Mouse (Mus musculus): ENCODE data around the gene Zfp382. TPM values are rescaled to one million over a fixed set of nuclear protein-coding genes. Genes with fewer than 3 reads are reported as not detected.
A peak's percentile ranks its signal among the peaks of the same experiment; 100 is the strongest.
"Not testable (repeated sequence)": the region's sequence is repeated elsewhere in the genome, so short reads cannot be mapped to it uniquely, and the experiment has no call there.

Gene Zfp382
- total RNA-seq, 2 experiments from 2014 or later = 29.9 to 38.4 TPM

DNA sequence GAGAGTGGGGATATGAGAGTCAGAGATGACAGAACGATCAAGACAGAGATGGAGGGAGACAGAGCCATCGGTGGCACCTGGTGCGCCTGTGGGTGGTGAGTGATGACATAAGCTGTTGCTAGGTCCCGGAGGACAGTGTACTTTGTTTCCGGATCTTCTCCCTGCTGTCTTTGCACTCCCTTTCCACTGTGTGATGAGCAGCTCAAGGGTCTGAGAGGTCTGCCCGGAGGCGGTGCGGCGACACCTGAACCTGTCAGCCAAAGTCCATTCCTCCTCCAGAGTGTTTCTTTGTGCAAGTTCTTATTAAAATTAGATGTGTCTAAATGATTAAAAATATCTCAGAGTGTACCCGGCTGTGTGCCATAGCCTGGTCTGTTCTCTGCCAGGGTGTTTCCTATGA is 15.1 kb downstream of the Zfp382 start:
- peak in 1 of 2 experiments; percentile 15 for DNase-seq (ENCODE audit: low spot score in 2 of 2)
- intact Hi-C loops (cut with DNase I) = no loop called here

- DNase-seq (ENCODE audit: low spot score in 2 of 2) = no peak
- intact Hi-C loops (cut with DNase I) = no loop called here
Measured at GRCm38 (mm10) chr7:30143170-30143554, 21.4 kb downstream of the Zfp382 start.

- peak; percentile 69 to 71 for DNase-seq (ENCODE audit: low spot score in 2 of 2)
- intact Hi-C loops (cut with DNase I) = no loop called here
Measured at GRCm38 (mm10) chr7:30143555-30144209, 21.9 kb downstream of the Zfp382 start.

GRCm38 (mm10) chr7:30147011-30147410 is 25.3 kb downstream of the Zfp382 start:
- intact Hi-C loops (cut with DNase I) = no loop called here
- DNase-seq (ENCODE audit: low spot score in 2 of 2) = no peak

GRCm38 (mm10) chr7:30154040-30154439 is 32.3 kb downstream of the Zfp382 start:
- no peak for DNase-seq (ENCODE audit: low spot score in 2 of 2)
- intact Hi-C loops (cut with DNase I) = no loop called here

DNA sequence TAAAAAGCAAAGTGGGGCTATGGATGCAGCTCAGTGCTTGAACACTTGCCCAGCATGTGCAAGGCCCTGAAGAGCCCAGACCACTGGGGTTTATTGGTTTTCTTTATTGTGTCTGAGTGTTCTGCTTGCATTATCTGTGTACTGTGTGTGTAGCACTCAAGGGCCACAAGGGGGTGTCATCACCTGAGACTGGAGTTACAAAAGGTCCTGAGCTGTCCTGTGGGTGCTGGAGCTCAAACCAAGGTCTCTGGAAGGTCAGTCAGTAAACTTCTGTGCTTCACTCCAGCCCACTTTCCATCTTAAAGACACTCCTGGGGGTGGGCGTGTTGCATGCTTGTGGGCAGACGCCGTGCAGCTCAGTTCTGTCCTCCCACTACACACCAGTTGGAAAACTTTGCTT is 33.8 kb downstream of the Zfp382 start:
- intact Hi-C loops (cut with DNase I) = no loop called here
- DNase-seq (ENCODE audit: low spot score in 2 of 2) = no peak

DNA sequence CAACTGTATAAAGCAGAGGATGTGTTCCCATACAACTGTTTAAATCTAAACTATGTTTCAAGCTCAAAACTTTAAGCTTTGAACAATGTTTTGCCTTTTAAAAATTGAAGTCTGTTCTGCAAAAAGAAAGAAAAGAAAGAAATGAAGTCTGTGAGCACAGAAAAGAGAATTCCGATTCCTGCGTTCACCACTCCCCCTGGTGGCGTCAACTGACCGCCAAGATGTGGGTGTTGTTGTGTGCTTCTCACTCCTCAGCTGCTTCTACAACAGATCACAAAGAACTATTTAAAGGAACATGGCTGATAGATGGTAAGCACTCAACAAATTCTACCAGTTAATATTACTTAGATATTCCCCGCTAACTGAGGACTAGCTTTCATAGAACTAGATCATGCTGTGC is 41.4 kb downstream of the Zfp382 start:
- intact Hi-C loops (cut with DNase I) = no loop called here
- DNase-seq (ENCODE audit: low spot score in 2 of 2) = no peak

GRCm38 (mm10) chr7:30164745-30165144 is 43.0 kb downstream of the Zfp382 start:
- intact Hi-C loops (cut with DNase I) = no loop called here
- no peak for DNase-seq (ENCODE audit: low spot score in 2 of 2)

DNA sequence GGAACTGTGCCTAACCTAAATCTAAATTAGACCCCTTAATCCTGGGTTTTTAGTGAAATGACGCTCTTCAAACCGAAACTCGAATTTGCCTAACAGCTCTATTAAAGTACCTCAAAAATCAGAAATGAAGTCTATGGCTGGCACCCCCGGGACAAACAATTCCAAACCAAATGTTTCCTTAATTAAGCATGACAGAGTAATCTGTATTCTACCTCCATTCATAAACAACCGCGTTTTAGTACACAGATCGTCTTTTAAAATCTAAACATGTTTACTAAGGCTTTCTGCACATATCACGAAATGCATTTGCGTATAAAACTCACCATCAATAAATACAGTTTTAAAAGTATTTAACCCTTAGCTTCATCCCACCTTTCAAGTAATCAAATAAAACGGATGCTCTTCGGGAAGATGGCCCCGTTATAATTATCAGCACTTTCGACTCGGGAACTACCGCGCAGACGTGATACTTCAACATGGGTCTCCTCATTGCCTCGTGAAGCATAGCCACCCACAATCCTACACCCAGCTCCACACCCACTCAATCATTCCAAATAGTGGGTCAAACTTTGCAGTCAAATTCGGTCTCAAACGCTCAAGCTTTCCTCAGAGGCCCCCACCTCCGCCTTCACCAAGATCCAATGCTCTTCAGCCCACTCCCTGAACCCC is 47.3 kb downstream of the Zfp382 start:
- no peak for DNase-seq (ENCODE audit: low spot score in 2 of 2)
- intact Hi-C loops (cut with DNase I) = loop anchor here (2.0 kb wide), 1 partner anchor 74 kb away; the partner anchor contains the start of gene Zfp260

- intact Hi-C loops (cut with DNase I) = loop anchor here (2.0 kb wide), 1 partner anchor 75 kb away; the partner anchor contains the start of gene Zfp260
- DNase-seq (ENCODE audit: low spot score in 2 of 2) = peak; percentile 93 to 94
Measured at GRCm38 (mm10) chr7:30169583-30170282, 48.0 kb downstream of the Zfp382 start, which contains the start of gene Zfp146. TSS of gene Zfp146 (minus strand) at chr7:30169750.

- DNase-seq (ENCODE audit: low spot score in 2 of 2) = no peak
- intact Hi-C loops (cut with DNase I) = no loop called here
Measured at GRCm38 (mm10) chr7:30170283-30170951, 48.7 kb downstream of the Zfp382 start.

DNA sequence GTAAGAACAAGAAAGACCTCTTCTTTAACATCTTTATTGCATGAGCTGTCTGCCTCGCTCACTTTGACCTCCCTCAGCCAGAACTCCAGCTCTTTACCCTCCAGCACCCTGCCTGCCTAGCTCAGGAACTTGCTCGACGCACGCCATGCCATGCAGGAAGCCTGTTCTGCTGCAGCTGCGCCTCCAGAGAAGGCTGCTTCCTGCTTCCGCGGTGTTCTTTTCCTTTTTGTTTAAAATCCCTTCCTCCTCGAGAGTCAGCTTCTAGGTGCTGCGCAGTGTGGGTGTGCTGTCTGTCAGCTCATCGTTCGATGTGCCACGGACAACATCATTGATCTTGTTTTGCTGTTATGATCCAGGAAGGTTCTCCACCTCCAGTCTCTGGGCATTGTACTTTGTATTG is 54.7 kb downstream of the Zfp382 start:
- DNase-seq (ENCODE audit: low spot score in 2 of 2) = no peak

GRCm38 (mm10) chr7:30178256-30178655 is 56.5 kb downstream of the Zfp382 start:
- DNase-seq (ENCODE audit: low spot score in 2 of 2) = no peak
- intact Hi-C loops (cut with DNase I) = no loop called here

More for the DNA sequence above, 54.7 kb downstream of the Zfp382 start:
- intact Hi-C loops (cut with DNase I) = no loop called here

GRCm38 (mm10) chr7:30181308-30181707 is 59.6 kb downstream of the Zfp382 start:
- DNase-seq (ENCODE audit: low spot score in 2 of 2) = peak; percentile 54 to 69
- intact Hi-C loops (cut with DNase I) = loop anchor here (2.0 kb wide), 2 partner anchors 23 to 35 kb away; no protein-coding TSS in a partner anchor

DNA sequence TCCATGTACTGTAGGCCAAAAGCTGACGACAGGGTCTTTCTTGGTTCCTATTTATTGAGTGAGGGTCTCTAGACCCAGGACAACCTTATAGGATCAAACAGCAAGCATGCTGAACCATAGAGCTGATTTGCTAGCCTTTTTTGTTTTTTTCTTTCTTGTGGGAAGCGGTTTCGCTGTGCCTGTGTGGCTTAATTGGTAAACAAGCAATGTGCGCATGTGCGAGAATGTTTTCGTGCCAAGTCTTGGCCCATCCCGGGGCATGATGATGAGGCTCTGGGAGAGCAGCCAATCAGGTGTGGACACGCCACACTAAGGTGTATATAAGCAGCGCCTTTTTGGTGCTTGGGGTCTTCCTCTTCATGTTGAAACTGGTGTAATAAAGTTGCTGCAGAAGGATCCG is 60.2 kb downstream of the Zfp382 start:
- intact Hi-C loops (cut with DNase I) = loop anchor here (2.0 kb wide), 2 partner anchors 23 to 35 kb away; no protein-coding TSS in a partner anchor
- not testable (repeated sequence) for DNase-seq (ENCODE audit: low spot score in 2 of 2)

DNA sequence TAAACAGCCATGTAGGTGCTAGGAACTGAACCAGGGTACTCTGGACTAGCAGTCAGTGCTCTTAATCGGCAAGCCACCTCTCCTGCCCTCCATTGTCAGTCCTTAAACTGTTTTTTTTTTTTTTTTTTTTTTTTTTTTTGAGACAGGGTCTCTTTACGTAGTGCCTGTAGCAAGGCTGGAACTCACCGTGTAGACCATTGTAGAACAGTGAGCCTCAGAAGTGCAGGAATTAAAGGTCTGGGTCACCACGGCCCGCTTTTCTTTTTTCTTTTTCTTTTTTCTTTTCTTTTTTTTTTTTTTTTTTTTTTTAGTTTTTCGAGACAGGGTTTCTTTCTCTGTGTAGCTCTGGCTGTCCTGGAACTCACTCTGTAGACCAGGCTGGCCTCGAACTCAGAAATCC is 61.4 kb downstream of the Zfp382 start:
- intact Hi-C loops (cut with DNase I); DNase-seq (ENCODE audit: low spot score in 2 of 2): not testable (repeated sequence)

GRCm38 (mm10) chr7:30183879-30184289 is 62.1 kb downstream of the Zfp382 start, which contains the start of gene Cox7a1:
TSS of gene Cox7a1 (plus strand) at chr7:30184144.
- peak; percentile 33 to 57 for DNase-seq (ENCODE audit: low spot score in 2 of 2)
- intact Hi-C loops (cut with DNase I) = no loop called here

All from left cerebral cortex, postnatal 36 days (tissue).